Mouse (Mus musculus) hindbrain, embryonic 16.5 days (tissue): ENCODE measurements around the gene Sept12. TPM values are rescaled to one million over a fixed set of nuclear protein-coding genes. Genes with fewer than 3 reads are reported as not detected.

Source experiments
- ATAC-seq: fragments of 200-750 bp; cut with Nextera tagmentation; 2 replicates; pipeline ENCODE4 v1.8.0; 2017; ENCODE audit warnings: moderate TSS enrichment, moderate library complexity
- H3K27ac ChIP-seq: fragments of 300-500 bp; sonication (generic); 2 replicates; pipeline ENCODE4 v1.5.1; 2014; ENCODE audit warnings: low read depth, mild to moderate bottlenecking, control low read depth, low read length, moderate library complexity
- H3K27me3 ChIP-seq: fragments of 300-500 bp; sonication (generic); replicated peaks from 2 replicates; pipeline ENCODE4 v1.6.1; 2014; ENCODE audit warnings: low read length; ENCODE audit not compliant: control insufficient read depth, insufficient read depth
- H3K36me3 ChIP-seq: fragments of 300-500 bp; sonication (generic); 2 replicates; pipeline ENCODE4 v1.6.1; 2014; ENCODE audit warnings: mild to moderate bottlenecking, low read length, moderate library complexity, mixed read lengths; ENCODE audit not compliant: control insufficient read depth, insufficient read depth
- H3K4me1 ChIP-seq: fragments of 300-500 bp; sonication (generic); 2 replicates; pipeline ENCODE4 v1.6.1; 2014; ENCODE audit warnings: low read depth, low read length; ENCODE audit not compliant: control insufficient read depth, insufficient read depth
- H3K4me2 ChIP-seq: fragments of 300-500 bp; sonication (generic); 2 replicates; pipeline ENCODE4 v1.6.1; 2014; ENCODE audit warnings: mild to moderate bottlenecking, low read length, control low read depth, moderate library complexity
- H3K4me3 ChIP-seq: fragments of 300-500 bp; sonication (generic); 2 replicates; pipeline ENCODE4 v1.5.1; 2014; ENCODE audit warnings: mild to moderate bottlenecking, low read length, control low read depth, moderate library complexity
- H3K9ac ChIP-seq: fragments of 300-500 bp; sonication (generic); 2 replicates; pipeline ENCODE4 v1.6.1; 2014; ENCODE audit warnings: low read depth, mild to moderate bottlenecking, control low read depth, low read length, moderate library complexity
- H3K9me3 ChIP-seq: fragments of 300-500 bp; sonication (generic); 2 replicates; pipeline ENCODE4 v1.6.1; 2014; ENCODE audit warnings: mild to moderate bottlenecking, low read length, moderate library complexity; ENCODE audit not compliant: control insufficient read depth
- WGBS: fragments of 180-500 bp; shearing (Covaris S2); extraction: QIAGEN DNeasy Blood & Tissue Kit; methylation state at CpG from one replicate; pipeline ENCODE4 v1.1.7; 2014; 5-methylcytosine and 5-hydroxymethylcytosine counted together
- polyA plus RNA-seq: library from polyadenylated mRNA; unstranded; fragments of >200 nt; fragmentation: Nextera tagmentation; extraction: Ambion mirVana; gene quantifications from 2 replicates; pipeline ENCODE4 v1.2.1, GENCODE M21; 2015

Gene Sept12
- polyA plus RNA-seq: not detected in 2 replicates

- H3K9ac ChIP-seq: no peak within 1 kb of the TSS
- no peak within 1 kb of the TSS for H3K4me3 ChIP-seq
- H3K36me3 ChIP-seq: no peaks in the 10 kb centered on the region
- no peak within 1 kb of the TSS for H3K27ac ChIP-seq
- 51% methylated on average over 3 of the region's 3 CpGs for WGBS
- no peak for ATAC-seq
- no peaks in the 10 kb centered on the region for H3K4me1 ChIP-seq
- no peak within 1 kb of the TSS for H3K4me2 ChIP-seq
- no peaks in the 10 kb centered on the region for H3K27me3 ChIP-seq
- no peaks in the 10 kb centered on the region for H3K9me3 ChIP-seq
Measured at GRCm38 (mm10) chr16:4997553-4997952, at the start of gene Sept12. TSS of gene Sept12 (minus strand) at chr16:4997852.

DNA sequence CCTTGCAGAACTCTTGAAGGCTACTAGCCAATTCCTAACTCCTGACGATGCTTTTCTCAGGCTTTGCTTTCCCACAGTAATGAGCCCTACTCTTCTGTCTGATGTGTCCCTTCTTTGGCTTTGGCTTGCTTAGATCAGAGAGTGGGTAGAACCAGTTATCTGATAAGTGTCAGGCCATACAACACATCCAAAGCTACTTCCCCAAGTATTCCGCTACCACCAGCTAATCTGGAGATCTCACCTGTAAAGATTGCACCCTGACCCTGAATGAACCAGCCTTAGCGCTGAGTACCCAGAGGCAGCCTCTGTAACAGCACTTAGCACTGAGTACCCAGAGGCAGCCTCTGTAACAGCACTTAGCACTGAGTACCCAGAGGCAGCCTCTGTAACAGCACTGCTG lies 47.7 kb upstream of the Sept12 start:
- Histone ChIP-seq H3K4me3 (no peak overlapping the region), H3K4me2 (no peak overlapping the region), H3K27ac (no peak overlapping the region), H3K36me3 (peaks cover 19% of the 10 kb centered on the region), H3K27me3 (no peaks in the 10 kb centered on the region), H3K9me3 (no peaks in the 10 kb centered on the region), H3K4me1 (peaks cover 16% of the 10 kb centered on the region), H3K9ac (no peak overlapping the region)
- ATAC-seq: no peak
- 96% methylated on average over 3 of the region's 3 CpGs for WGBS

DNA sequence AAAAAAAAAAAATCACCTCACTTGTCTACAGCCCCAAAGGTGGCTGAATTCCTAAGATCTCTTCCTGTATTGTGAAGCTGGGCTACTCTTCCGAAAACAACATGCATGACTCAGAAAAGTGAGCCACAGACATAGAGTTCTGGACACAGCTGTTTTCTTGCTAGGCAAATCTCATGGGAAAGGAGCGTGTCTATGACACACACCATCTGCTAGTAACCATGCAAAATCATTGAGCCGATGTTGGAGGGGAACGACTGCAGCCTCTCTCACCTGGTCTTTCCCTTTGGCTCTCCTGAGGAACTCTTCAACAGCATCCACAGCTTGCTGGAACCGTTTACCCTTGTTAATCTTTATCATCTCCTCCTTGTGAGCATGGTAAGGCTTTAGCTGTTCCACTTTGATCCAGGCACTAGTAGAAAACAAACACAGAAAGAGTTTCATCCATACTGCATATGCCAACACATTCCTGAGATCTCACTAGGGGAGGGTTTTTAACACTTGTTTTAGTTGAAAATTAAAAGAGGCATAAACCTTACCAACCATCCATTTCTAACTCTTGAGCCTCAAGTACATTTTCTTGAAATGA lies 39.1 kb upstream of the Sept12 start:
- no peak overlapping the region for H3K9ac ChIP-seq
- H3K27me3 ChIP-seq: no peaks in the 10 kb centered on the region
- no peak overlapping the region for H3K4me3 ChIP-seq
- WGBS: 74% methylated on average over 5 of the region's 5 CpGs
- no peak for ATAC-seq
- H3K36me3 ChIP-seq: peaks cover 55% of the 10 kb centered on the region
- H3K4me1 ChIP-seq: no peaks in the 10 kb centered on the region
- no peak overlapping the region for H3K27ac ChIP-seq
- no peak overlapping the region for H3K4me2 ChIP-seq
- H3K9me3 ChIP-seq: no peaks in the 10 kb centered on the region

DNA sequence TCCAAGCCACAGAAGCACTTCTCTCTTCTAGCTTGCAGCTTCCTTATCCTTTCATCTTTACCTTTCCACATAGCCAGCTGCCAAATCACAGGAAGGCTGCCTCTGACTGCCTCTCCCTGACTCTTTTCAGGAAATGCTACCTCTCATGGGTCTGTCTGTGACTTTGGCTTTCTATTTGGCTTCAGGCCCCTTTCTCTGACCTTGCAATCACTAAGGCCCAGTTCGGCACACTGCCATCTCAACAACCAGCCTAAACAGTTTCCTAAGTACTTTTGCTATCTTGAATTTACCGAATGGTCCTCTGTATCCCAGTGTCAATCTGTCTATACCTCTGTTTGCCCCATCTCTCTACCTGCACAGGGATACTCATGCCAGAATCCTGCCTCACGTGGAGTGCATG lies 37.9 kb upstream of the Sept12 start:
- H3K4me2 ChIP-seq: no peak overlapping the region
- no peaks in the 10 kb centered on the region for H3K9me3 ChIP-seq
- no peak overlapping the region for H3K9ac ChIP-seq
- peaks cover 60% of the 10 kb centered on the region for H3K36me3 ChIP-seq
- no peak overlapping the region for H3K27ac ChIP-seq
- no peak for ATAC-seq
- H3K4me3 ChIP-seq: no peak overlapping the region
- no peaks in the 10 kb centered on the region for H3K4me1 ChIP-seq
- no peaks in the 10 kb centered on the region for H3K27me3 ChIP-seq
- 91% methylated on average over 3 of the region's 3 CpGs for WGBS

GRCm38 (mm10) chr16:5029847-5030246 lies 32.2 kb upstream of the Sept12 start:
- Histone ChIP-seq H3K4me2 (no peak overlapping the region), H3K27ac (no peak overlapping the region), H3K4me1 (no peaks in the 10 kb centered on the region), H3K9ac (no peak overlapping the region), H3K9me3 (no peaks in the 10 kb centered on the region), H3K36me3 (peaks cover 75% of the 10 kb centered on the region), H3K27me3 (no peaks in the 10 kb centered on the region), H3K4me3 (no peak overlapping the region)
- 66% methylated on average over 2 of the region's 2 CpGs for WGBS
- ATAC-seq: no peak

DNA sequence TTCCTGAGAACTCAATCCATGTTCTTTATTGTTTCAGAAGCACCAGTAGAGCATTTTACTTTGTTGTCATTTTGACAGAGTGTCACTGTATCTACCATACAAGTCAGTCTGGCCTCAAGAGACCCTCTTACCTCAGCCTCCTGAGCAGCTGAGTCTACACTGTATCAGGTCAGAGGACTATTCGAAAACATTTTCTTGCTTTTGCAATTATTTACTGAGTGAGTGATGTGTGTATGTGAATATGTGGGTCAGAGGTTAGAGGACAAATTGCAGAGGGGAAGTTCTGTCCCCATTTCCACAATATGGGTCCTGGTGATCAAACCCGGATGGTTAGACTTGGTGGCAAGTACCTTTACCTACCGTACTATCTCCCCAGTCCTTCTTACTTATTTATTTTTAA lies 26.4 kb upstream of the Sept12 start:
- WGBS: 97% methylated on average over 3 of the region's 3 CpGs
- Histone ChIP-seq H3K9ac (no peak overlapping the region), H3K27me3 (no peaks in the 10 kb centered on the region), H3K9me3 (no peaks in the 10 kb centered on the region), H3K27ac (no peak overlapping the region), H3K4me3 (no peak overlapping the region), H3K4me2 (no peak overlapping the region), H3K4me1 (no peaks in the 10 kb centered on the region), H3K36me3 (peaks cover 78% of the 10 kb centered on the region)
- no peak for ATAC-seq

GRCm38 (mm10) chr16:5014578-5014977 lies 16.9 kb upstream of the Sept12 start:
- Histone ChIP-seq H3K9me3 (no peaks in the 10 kb centered on the region), H3K4me3 (no peak overlapping the region), H3K36me3 (peaks cover 41% of the 10 kb centered on the region), H3K27me3 (no peaks in the 10 kb centered on the region), H3K27ac (no peak overlapping the region), H3K4me1 (peaks cover 11% of the 10 kb centered on the region), H3K9ac (no peak overlapping the region), H3K4me2 (no peak overlapping the region)
- 91% methylated on average over 4 of the region's 4 CpGs for WGBS
- no peak for ATAC-seq

DNA sequence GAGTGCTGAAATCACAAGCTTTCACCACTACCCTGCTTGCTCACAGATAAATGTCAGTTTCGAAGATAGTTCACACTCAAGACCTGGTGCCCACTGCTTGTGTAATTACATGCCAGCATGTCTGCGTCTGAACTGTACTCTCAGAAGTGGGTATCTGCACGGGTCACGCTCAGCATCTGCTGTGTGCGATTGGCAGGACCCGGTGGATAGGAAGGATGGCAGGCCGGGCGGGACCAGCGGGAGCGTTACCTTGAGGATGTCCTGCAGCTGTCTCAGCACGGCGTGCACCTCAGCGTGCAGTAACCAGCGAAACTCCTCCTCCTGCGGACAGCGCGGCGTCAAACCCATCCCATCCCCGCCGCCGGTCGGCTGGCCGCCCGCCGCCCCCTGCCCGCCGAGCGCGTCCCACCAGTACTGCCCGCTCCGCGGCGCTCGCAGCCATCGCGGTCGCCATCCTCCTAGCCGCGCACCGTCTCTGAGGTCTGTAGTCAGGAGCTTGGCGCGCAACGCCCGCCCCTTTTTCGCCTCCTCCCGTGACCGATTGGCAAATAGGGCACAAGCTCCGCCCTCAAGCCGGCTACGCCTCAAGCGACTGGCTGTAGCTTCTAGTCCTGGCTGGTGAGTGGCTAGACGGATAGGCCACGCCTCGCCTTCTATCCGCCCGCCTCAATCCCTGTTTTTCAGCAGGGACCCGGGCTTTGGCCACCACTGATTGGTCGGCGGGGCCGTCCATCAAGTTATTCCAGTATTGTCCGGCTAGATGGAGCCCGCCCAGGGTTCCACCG lies 15.6 kb upstream of the Sept12 start, which contains the start of gene Rogdi:
Rogdi (minus strand) TSS at position 500 of the 785 bp plus-strand sequence.
- peaks cover 29% of the 10 kb centered on the region for H3K36me3 ChIP-seq
- under 1% methylated on average over 63 of the region's 63 CpGs for WGBS
- peak; percentile 99 for ATAC-seq

More for the DNA sequence above, 15.6 kb upstream of the Sept12 start, which contains the start of gene Rogdi:
- peak within 1 kb of the TSS; percentile 88 for H3K27ac ChIP-seq
- H3K4me1 ChIP-seq: peaks cover 11% of the 10 kb centered on the region
- no peaks in the 10 kb centered on the region for H3K9me3 ChIP-seq
- H3K4me2 ChIP-seq: peak within 1 kb of the TSS; percentile 74
- H3K4me3 ChIP-seq: peak within 1 kb of the TSS; percentile 77
- no peaks in the 10 kb centered on the region for H3K27me3 ChIP-seq
- peak within 1 kb of the TSS; percentile 82 for H3K9ac ChIP-seq
